Mouse (Mus musculus) thymus, postnatal 25 days (tissue): Measurements from ENCODE around the gene Cby1.
A peak's percentile ranks its signal among the peaks of the same experiment; 100 is the strongest.
"Not testable (repeated sequence)": the region's sequence is repeated elsewhere in the genome, so short reads cannot be mapped to it uniquely, and the experiment has no call there.

Experiments
- DNase-seq: peaks from one replicate; pipeline ENCODE4 v3.0.0; 2022

The Cby1 gene

GRCm38 (mm10) chr15:79658531-79659375 is at the start of gene Cby1, which contains the start of gene Fam227a:
Cby1 (plus strand) TSS chr15:79659199.
Fam227a (minus strand) TSS chr15:79658956.
- DNase-seq, result peak; percentile 95

- DNase-seq, result no peak
These were observed 49.8 kb upstream of the Cby1 start for GRCm38 (mm10) chr15:79609226-79609625.

GRCm38 (mm10) chr15:79615501-79615900 is 43.5 kb upstream of the Cby1 start:
- DNase-seq, result no peak

GRCm38 (mm10) chr15:79616729-79617128 is 42.3 kb upstream of the Cby1 start:
- DNase-seq, result no peak

GRCm38 (mm10) chr15:79617135-79617534 is 41.9 kb upstream of the Cby1 start:
- no peak for DNase-seq

GRCm38 (mm10) chr15:79618456-79618855 is 40.5 kb upstream of the Cby1 start:
- DNase-seq, result no peak

GRCm38 (mm10) chr15:79619770-79620414 is 39.1 kb upstream of the Cby1 start:
- no peak for DNase-seq

GRCm38 (mm10) chr15:79630471-79630870 is 28.5 kb upstream of the Cby1 start:
- DNase-seq, result no peak

GRCm38 (mm10) chr15:79641135-79641817 is 17.7 kb upstream of the Cby1 start:
- no peak for DNase-seq

- DNase-seq, result no peak
These were observed 13.5 kb upstream of the Cby1 start for GRCm38 (mm10) chr15:79645483-79645882.

- DNase-seq, result no peak
These were observed 10.9 kb upstream of the Cby1 start for GRCm38 (mm10) chr15:79648130-79648529.

GRCm38 (mm10) chr15:79650569-79650968 is 8.4 kb upstream of the Cby1 start:
- DNase-seq, result peak; percentile 59

- peak; percentile 11 for DNase-seq
These were observed 7.5 kb upstream of the Cby1 start for GRCm38 (mm10) chr15:79651481-79651880.

- DNase-seq, result no peak
These were observed 2.5 kb upstream of the Cby1 start for GRCm38 (mm10) chr15:79656451-79656850.

GRCm38 (mm10) chr15:79657837-79658530 is 1.0 kb upstream of the Cby1 start:
- peak; percentile 88 for DNase-seq

- peak; percentile 67 for DNase-seq
These were observed 2.9 kb downstream of the Cby1 start for GRCm38 (mm10) chr15:79661852-79662251.

- no peak for DNase-seq
These were observed 5.7 kb downstream of the Cby1 start for GRCm38 (mm10) chr15:79664666-79665065.

- no peak for DNase-seq
These were observed 10.2 kb downstream of the Cby1 start for GRCm38 (mm10) chr15:79669195-79669594.

GRCm38 (mm10) chr15:79670249-79670971 is 11.4 kb downstream of the Cby1 start, which contains the start of gene Tomm22:
Tomm22 (plus strand) TSS chr15:79670861.
- peak; percentile 86 for DNase-seq

- no peak for DNase-seq
These were observed 11.9 kb downstream of the Cby1 start for GRCm38 (mm10) chr15:79670972-79671299.

GRCm38 (mm10) chr15:79671828-79672348 is 12.9 kb downstream of the Cby1 start:
- not testable (repeated sequence) for DNase-seq

GRCm38 (mm10) chr15:79677936-79678335 is 18.9 kb downstream of the Cby1 start:
- no peak for DNase-seq
